Mouse (Mus musculus): ENCODE data around the gene Lmf1.

- TF ChIP-seq EP300 (optimal IDR thresholded peaks at IDR 0.05) (no peak), CTCF (IDR thresholded peaks at IDR 0.05; ENCODE audit: low read depth) (no peak)
These were observed 12.9 kb upstream of the Lmf1 start for GRCm38 (mm10) chr17:25565860-25566600.

All from stomach, postnatal 0 days (tissue).